Mouse (Mus musculus) embryonic facial prominence, embryonic 13.5 days (tissue): ENCODE measurements around the gene Ptpre. TPM values are rescaled to one million over a fixed set of nuclear protein-coding genes. Genes with fewer than 3 reads are reported as not detected.
A peak's percentile ranks its signal among the peaks of the same experiment; 100 is the strongest.
"Not testable (repeated sequence)": the region's sequence is repeated elsewhere in the genome, so short reads cannot be mapped to it uniquely, and the experiment has no call there.

Source experiments
- ATAC-seq: fragments of 200-750 bp; cut with Nextera tagmentation; 2 replicates; pipeline ENCODE4 v1.8.0; 2017; ENCODE audit warnings: low read depth; ENCODE audit not compliant: insufficient number of reproducible peaks, insufficient read depth, low FRiP score, low TSS enrichment
- H3K27ac ChIP-seq: fragments of 300-500 bp; sonication (generic); 2 replicates; pipeline ENCODE4 v1.5.1; 2015; ENCODE audit warnings: moderate library complexity, mild to moderate bottlenecking, inconsistent platforms
- H3K27me3 ChIP-seq: fragments of 300-500 bp; sonication (generic); 2 replicates; pipeline ENCODE4 v1.6.1; 2015; ENCODE audit warnings: mild to moderate bottlenecking, inconsistent platforms
- H3K36me3 ChIP-seq: fragments of 300-500 bp; sonication (generic); 2 replicates; pipeline ENCODE4 v1.6.1; 2015; ENCODE audit warnings: mild to moderate bottlenecking, inconsistent platforms
- H3K4me1 ChIP-seq: fragments of 300-500 bp; sonication (generic); 2 replicates; pipeline ENCODE4 v1.6.1; 2015; ENCODE audit warnings: inconsistent platforms
- H3K4me2 ChIP-seq: fragments of 300-500 bp; sonication (generic); 2 replicates; pipeline ENCODE4 v1.6.1; 2015; ENCODE audit warnings: moderate library complexity, mild to moderate bottlenecking, inconsistent platforms
- H3K4me3 ChIP-seq: fragments of 300-500 bp; sonication (generic); 2 replicates; pipeline ENCODE4 v1.5.1; 2015; ENCODE audit warnings: mild to moderate bottlenecking, inconsistent platforms
- H3K9ac ChIP-seq: fragments of 300-500 bp; sonication (generic); 2 replicates; pipeline ENCODE4 v1.6.1; 2015; ENCODE audit warnings: mild to moderate bottlenecking, inconsistent platforms
- H3K9me3 ChIP-seq: fragments of 300-500 bp; sonication (generic); 2 replicates; pipeline ENCODE4 v1.6.1; 2016; ENCODE audit warnings: inconsistent platforms
- WGBS: fragments of 180-500 bp; shearing (Covaris S2); methylation state at CpG from one replicate; pipeline ENCODE4 v1.1.7; 2015; ENCODE audit warnings: mixed read lengths; 5-methylcytosine and 5-hydroxymethylcytosine counted together
- polyA plus RNA-seq: library from polyadenylated mRNA; unstranded; fragments of >200 nt; fragmentation: Nextera tagmentation; extraction: Ambion mirVana; gene quantifications from 2 replicates; pipeline ENCODE4 v1.2.1, GENCODE M21; 2015

The Ptpre gene
- polyA plus RNA-seq, 1 experiment from 2014 or later = 5.3 TPM

- 0 out of 2 replicates have a peak overlapping the region, but pooled peaks have one; percentile 6 for H3K9ac ChIP-seq
- H3K36me3 ChIP-seq = no peaks in the 10 kb centered on the region
- ATAC-seq = no peak
- H3K9me3 ChIP-seq = no peaks in the 10 kb centered on the region
- H3K4me3 ChIP-seq = no peak overlapping the region
- peaks cover 19% of the 10 kb centered on the region for H3K4me1 ChIP-seq
- WGBS = 35% methylated on average over 7 of the region's 7 CpGs
- peaks cover 6% of the 10 kb centered on the region; the same call in 1 of the 2 replicates for H3K27me3 ChIP-seq
- H3K4me2 ChIP-seq = no peak overlapping the region
- no peak overlapping the region for H3K27ac ChIP-seq
Measured at GRCm38 (mm10) chr7:135609655-135610054, 72.4 kb downstream of the Ptpre start.

GRCm38 (mm10) chr7:135612276-135612675, 75.0 kb downstream of the Ptpre start:
- H3K4me2 ChIP-seq = no peak overlapping the region
- no peak for ATAC-seq
- peaks cover 6% of the 10 kb centered on the region; the same call in 1 of the 2 replicates for H3K27me3 ChIP-seq
- H3K9me3 ChIP-seq = no peaks in the 10 kb centered on the region
- H3K9ac ChIP-seq = no peak overlapping the region
- H3K4me1 ChIP-seq = peaks cover 19% of the 10 kb centered on the region
- H3K27ac ChIP-seq = peak overlapping the region; percentile 39; the same call in 1 of the 2 replicates
- 37% methylated on average over 16 of the region's 16 CpGs for WGBS
- H3K36me3 ChIP-seq = no peaks in the 10 kb centered on the region
- no peak overlapping the region for H3K4me3 ChIP-seq

- H3K27me3 ChIP-seq = peaks cover 6% of the 10 kb centered on the region; the same call in 1 of the 2 replicates
- no peak overlapping the region for H3K9ac ChIP-seq
- no peak overlapping the region for H3K4me2 ChIP-seq
- H3K4me3 ChIP-seq = no peak overlapping the region
- no peak for ATAC-seq
- H3K4me1 ChIP-seq = peaks cover 19% of the 10 kb centered on the region
- H3K27ac ChIP-seq = peak overlapping the region; percentile 39
- H3K9me3 ChIP-seq = no peaks in the 10 kb centered on the region
- H3K36me3 ChIP-seq = no peaks in the 10 kb centered on the region
- 53% methylated on average over 7 of the region's 7 CpGs for WGBS
Measured at GRCm38 (mm10) chr7:135612801-135613200, 75.5 kb downstream of the Ptpre start.

DNA sequence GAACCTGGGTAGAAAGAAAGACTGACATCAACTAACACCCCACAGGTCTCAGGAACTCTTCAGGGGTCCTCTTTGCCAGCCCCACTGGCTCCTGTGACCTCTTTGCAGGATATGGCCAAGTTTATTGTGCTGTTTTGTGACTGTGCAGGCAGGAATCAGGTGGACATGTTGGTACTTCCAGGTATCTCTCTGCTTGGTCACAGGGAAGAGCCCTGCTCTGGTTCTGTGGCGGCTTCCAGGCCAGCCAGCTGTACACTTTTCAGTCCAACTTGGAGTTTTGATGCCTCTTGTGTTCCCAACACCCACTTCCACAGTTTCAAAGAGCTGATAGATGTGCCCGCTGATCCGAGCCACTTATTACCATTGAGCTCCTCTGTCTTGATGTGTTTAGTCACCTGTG, 76.1 kb downstream of the Ptpre start:
- Histone ChIP-seq H3K36me3 (no peaks in the 10 kb centered on the region), H3K27me3 (peaks cover 6% of the 10 kb centered on the region; the same call in 1 of the 2 replicates), H3K9me3 (no peaks in the 10 kb centered on the region), H3K9ac (no peak overlapping the region), H3K4me1 (peaks cover 19% of the 10 kb centered on the region), H3K4me3 (no peak overlapping the region), H3K4me2 (no peak overlapping the region), H3K27ac (no peak overlapping the region)
- 81% methylated on average over 3 of the region's 3 CpGs for WGBS
- ATAC-seq = no peak

DNA sequence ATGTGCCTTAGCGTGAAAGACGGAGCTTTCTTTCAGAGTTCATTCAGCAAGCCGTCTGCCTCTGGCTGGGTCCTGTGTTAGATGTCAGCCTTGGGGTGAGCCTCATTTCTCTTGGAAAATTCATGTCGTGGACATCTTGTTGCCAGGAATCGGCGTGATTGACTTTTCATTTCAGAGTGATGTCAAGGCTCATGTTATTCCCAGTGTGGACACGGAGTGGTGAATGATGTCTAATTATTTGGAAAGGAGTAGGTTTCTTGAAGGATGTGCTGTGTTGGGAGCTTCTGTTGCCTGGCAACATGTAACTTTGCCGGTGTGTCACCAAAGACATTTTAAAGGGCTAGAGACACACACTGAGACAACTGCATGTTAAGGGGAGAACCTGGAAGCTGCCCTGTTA, 77.6 kb downstream of the Ptpre start:
- Histone ChIP-seq H3K4me1 (peaks cover 11% of the 10 kb centered on the region), H3K36me3 (no peaks in the 10 kb centered on the region), H3K9me3 (no peaks in the 10 kb centered on the region), H3K4me3 (no peak overlapping the region), H3K9ac (no peak overlapping the region), H3K4me2 (no peak overlapping the region), H3K27ac (no peak overlapping the region), H3K27me3 (peaks cover 6% of the 10 kb centered on the region; the same call in 1 of the 2 replicates)
- ATAC-seq = no peak
- 90% methylated on average over 8 of the region's 8 CpGs for WGBS

- H3K4me2 ChIP-seq, ATAC-seq, H3K36me3 ChIP-seq, H3K27ac ChIP-seq, H3K27me3 ChIP-seq, H3K9me3 ChIP-seq, H3K4me3 ChIP-seq, H3K4me1 ChIP-seq, H3K9ac ChIP-seq: not testable (repeated sequence)
Measured at GRCm38 (mm10) chr7:135616479-135616878, 79.2 kb downstream of the Ptpre start.

DNA sequence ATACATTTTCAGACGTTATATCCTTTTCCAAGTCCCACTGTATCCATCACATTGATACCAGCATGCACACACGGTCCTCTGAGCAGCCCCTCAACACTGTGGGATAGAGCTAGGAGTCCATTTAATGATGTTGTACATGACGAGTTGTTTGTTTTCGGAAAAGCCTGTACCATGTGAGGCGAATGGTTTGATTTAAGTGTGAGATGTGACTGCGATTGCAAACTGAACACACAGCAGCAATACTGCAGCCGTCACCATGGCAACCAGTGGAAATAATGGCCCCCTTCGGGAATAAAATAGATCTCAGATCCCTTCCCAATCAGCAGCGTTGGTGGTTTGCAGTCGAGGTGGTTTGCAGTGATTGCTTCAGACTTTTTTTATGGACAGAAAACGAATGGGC, 80.5 kb downstream of the Ptpre start:
- H3K4me1 ChIP-seq = no peaks in the 10 kb centered on the region; the same call in 1 of the 2 replicates
- no peaks in the 10 kb centered on the region for H3K9me3 ChIP-seq
- H3K36me3 ChIP-seq = no peaks in the 10 kb centered on the region
- no peak overlapping the region for H3K27ac ChIP-seq
- WGBS = 61% methylated on average over 11 of the region's 11 CpGs
- no peak overlapping the region for H3K4me2 ChIP-seq
- ATAC-seq = no peak
- peaks cover 1% of the 10 kb centered on the region; the same call in 1 of the 2 replicates for H3K27me3 ChIP-seq
- no peak overlapping the region for H3K4me3 ChIP-seq
- no peak overlapping the region for H3K9ac ChIP-seq

DNA sequence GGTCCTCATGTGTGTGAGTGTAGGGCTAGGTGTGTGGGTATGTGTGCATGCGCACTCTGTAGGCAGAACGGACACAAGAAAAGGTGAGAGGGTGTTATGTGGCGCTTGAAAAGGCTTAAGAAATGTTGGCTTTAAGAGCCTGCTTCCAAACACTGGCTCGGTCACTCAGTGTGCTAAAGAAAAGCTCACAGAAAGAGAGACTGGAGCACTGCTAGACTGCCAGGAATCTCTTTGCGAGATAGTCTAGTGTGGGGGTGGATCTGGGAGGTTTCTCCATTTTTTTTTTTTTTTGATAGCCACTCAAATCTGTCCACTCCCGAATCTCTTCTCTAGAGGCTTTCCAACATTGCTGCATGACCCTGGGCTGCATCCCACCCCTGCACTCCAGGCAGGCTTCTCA, 84.4 kb downstream of the Ptpre start:
- WGBS = 72% methylated on average over 6 of the region's 6 CpGs
- ATAC-seq = no peak
- Histone ChIP-seq H3K4me2 (no peak overlapping the region), H3K4me3 (no peak overlapping the region), H3K36me3 (no peaks in the 10 kb centered on the region), H3K4me1 (no peaks in the 10 kb centered on the region; the same call in 1 of the 2 replicates), H3K9me3 (no peaks in the 10 kb centered on the region; the same call in 1 of the 2 replicates), H3K9ac (no peak overlapping the region), H3K27me3 (no peaks in the 10 kb centered on the region), H3K27ac (no peak overlapping the region)

DNA sequence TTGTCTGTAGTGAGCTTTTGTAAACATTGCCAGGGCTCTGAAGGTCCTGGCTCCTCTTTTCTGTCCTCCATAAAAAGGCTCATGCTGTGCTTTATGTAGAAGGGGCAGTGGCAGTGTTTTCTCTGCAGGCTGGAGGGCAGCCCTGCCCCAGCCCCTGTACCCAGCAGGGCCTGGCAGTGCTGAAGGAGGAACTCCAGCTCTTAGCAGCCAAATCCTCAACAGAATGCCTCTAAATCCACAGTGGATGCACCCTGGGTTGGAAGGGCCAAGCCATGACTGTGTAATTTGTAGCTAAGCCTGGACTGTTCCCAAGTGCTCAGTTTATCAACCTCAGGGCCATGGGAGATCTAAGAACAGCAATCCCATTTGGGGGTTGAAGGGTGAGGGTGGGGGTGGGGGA, 85.0 kb downstream of the Ptpre start:
- H3K4me2 ChIP-seq = no peak overlapping the region
- no peak overlapping the region for H3K27ac ChIP-seq
- H3K4me1 ChIP-seq = no peaks in the 10 kb centered on the region; the same call in 1 of the 2 replicates
- H3K36me3 ChIP-seq = no peaks in the 10 kb centered on the region
- no peak for ATAC-seq
- H3K27me3 ChIP-seq = no peaks in the 10 kb centered on the region
- no peak overlapping the region for H3K9ac ChIP-seq
- H3K4me3 ChIP-seq = no peak overlapping the region
- no peaks in the 10 kb centered on the region; the same call in 1 of the 2 replicates for H3K9me3 ChIP-seq

DNA sequence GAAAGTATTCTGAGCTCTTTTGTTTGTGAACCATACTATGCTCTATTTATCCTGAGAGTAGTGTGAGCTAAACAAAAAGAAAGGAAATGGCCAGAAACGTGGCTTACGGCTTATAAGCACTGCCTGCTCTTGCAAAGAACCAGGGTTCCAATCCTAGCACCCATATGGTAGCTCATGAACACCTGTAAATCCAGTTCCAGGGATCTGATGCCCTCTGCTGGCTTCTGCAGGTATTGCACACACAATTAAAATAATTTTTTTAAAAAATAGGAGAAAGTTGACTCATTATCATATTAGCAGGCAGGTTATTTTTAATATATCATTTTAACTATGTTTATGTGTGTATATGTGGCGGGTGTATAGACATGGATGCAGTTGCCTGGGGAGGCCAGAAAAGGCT, 87.6 kb downstream of the Ptpre start:
- H3K9me3 ChIP-seq = no peaks in the 10 kb centered on the region; the same call in 1 of the 2 replicates
- H3K4me2 ChIP-seq = no peak overlapping the region
- no peaks in the 10 kb centered on the region for H3K36me3 ChIP-seq
- no peak for ATAC-seq
- H3K9ac ChIP-seq = no peak overlapping the region
- H3K27ac ChIP-seq = no peak overlapping the region
- 70% methylated on average over 3 of the region's 3 CpGs for WGBS
- no peaks in the 10 kb centered on the region for H3K4me1 ChIP-seq
- H3K27me3 ChIP-seq = no peaks in the 10 kb centered on the region
- no peak overlapping the region for H3K4me3 ChIP-seq

DNA sequence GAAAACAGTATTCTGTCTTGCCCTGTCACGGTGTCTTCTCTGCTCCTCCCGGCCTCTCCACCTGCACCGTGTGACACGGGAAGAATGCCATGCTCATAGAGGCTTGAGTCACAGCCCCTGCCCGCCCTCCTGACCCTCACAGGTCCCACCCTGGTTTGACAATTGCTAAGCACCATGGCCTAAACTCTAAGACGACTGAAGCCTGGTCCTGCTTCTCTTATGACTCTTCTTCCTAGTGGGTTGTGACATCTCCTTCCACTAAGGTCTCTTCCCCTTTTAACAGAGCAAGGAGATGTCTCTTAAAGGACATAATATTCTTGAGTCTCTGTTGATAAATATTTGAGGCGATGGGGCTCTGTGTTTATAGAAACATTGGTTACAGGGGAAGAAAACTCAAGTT, 91.1 kb downstream of the Ptpre start:
- H3K27me3 ChIP-seq = peaks cover 4% of the 10 kb centered on the region; the same call in 1 of the 2 replicates
- H3K4me3 ChIP-seq = no peak overlapping the region
- no peak overlapping the region for H3K9ac ChIP-seq
- no peaks in the 10 kb centered on the region for H3K36me3 ChIP-seq
- no peaks in the 10 kb centered on the region; the same call in 1 of the 2 replicates for H3K9me3 ChIP-seq
- 78% methylated on average over 7 of the region's 7 CpGs for WGBS
- H3K4me2 ChIP-seq = no peak overlapping the region
- no peaks in the 10 kb centered on the region for H3K4me1 ChIP-seq
- no peak overlapping the region for H3K27ac ChIP-seq
- no peak for ATAC-seq

DNA sequence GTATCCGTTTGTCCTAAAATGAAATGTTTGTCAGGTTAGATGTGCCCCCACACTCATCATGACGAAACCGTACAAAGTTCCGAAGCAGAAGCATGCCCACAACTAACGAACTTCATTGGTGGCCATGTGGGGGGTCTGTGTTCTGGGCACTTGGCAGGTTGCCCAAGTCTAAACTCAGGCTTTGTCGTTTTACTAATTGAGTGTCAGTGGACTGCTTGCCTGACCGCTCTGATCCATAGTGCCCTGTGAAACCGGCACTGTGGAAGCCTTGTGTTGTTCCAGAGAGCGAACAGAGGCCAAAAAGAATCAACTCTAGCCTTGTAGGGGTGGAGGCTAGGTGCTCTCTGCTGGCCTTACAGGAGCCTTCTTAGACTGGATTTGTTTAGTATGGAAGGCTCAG, 91.7 kb downstream of the Ptpre start:
- Histone ChIP-seq H3K27ac (no peak overlapping the region), H3K9me3 (no peaks in the 10 kb centered on the region; the same call in 1 of the 2 replicates), H3K36me3 (no peaks in the 10 kb centered on the region), H3K4me3 (no peak overlapping the region), H3K27me3 (peaks cover 4% of the 10 kb centered on the region; the same call in 1 of the 2 replicates), H3K4me2 (no peak overlapping the region), H3K4me1 (no peaks in the 10 kb centered on the region), H3K9ac (no peak overlapping the region)
- ATAC-seq = no peak
- WGBS = 72% methylated on average over 9 of the region's 9 CpGs
